Mouse (Mus musculus) midbrain, embryonic 10.5 days (tissue): ENCODE results near the gene Lbp. TPM values are rescaled to one million over a fixed set of nuclear protein-coding genes. Genes with fewer than 3 reads are reported as not detected.
A peak's percentile ranks its signal among the peaks of the same experiment; 100 is the strongest.

Experiments
- DNase-seq: peaks from one replicate; pipeline ENCODE4 v3.0.0-alpha.2; 2017; ENCODE audit warnings: low spot score
- H3K27ac ChIP-seq: fragments of 300-500 bp; sonication (generic); replicated peaks from 2 replicates; pipeline ENCODE4 v1.5.1; 2016; ENCODE audit warnings: mild to moderate bottlenecking
- H3K27me3 ChIP-seq: fragments of 300-500 bp; sonication (generic); 2 replicates; pipeline ENCODE4 v1.6.1; 2016; ENCODE audit warnings: low read depth, mild to moderate bottlenecking; ENCODE audit not compliant: poor library complexity, severe bottlenecking
- H3K36me3 ChIP-seq: fragments of 300-500 bp; sonication (generic); 2 replicates; pipeline ENCODE4 v1.6.1; 2016; ENCODE audit warnings: mild to moderate bottlenecking, moderate library complexity
- H3K4me1 ChIP-seq: fragments of 300-500 bp; sonication (generic); 2 replicates; pipeline ENCODE4 v1.6.1; 2016
- H3K4me3 ChIP-seq: fragments of 300-500 bp; sonication (generic); 2 replicates; pipeline ENCODE4 v1.5.1; 2016; ENCODE audit warnings: mild to moderate bottlenecking, moderate library complexity
- H3K9me3 ChIP-seq: fragments of 300-500 bp; sonication (generic); replicated peaks from 2 replicates; pipeline ENCODE4 v1.6.1; 2016; ENCODE audit warnings: mild to moderate bottlenecking
- WGBS: fragments of 180-500 bp; shearing (Covaris S2); methylation state at CpG from one replicate; pipeline ENCODE4 v1.1.7; 2016; 5-methylcytosine and 5-hydroxymethylcytosine counted together
- polyA plus RNA-seq: library from polyadenylated mRNA; unstranded; fragments of >200 nt; fragmentation: Nextera tagmentation; extraction: Ambion mirVana; gene quantifications from 2 replicates; pipeline ENCODE4 v1.2.1, GENCODE M21; 2016

Lbp gene
- polyA plus RNA-seq, 1 experiment from 2014 or later, result 2.0 TPM

- Histone ChIP-seq H3K4me3 (no peak overlapping the region), H3K9me3 (no peaks in the 10 kb centered on the region), H3K27me3 (peaks cover 22% of the 10 kb centered on the region), H3K4me1 (peaks cover 9% of the 10 kb centered on the region), H3K27ac (0 out of 2 replicates have a peak overlapping the region, but pooled peaks have one; percentile 11), H3K36me3 (no peaks in the 10 kb centered on the region)
- no peak for DNase-seq
- WGBS, result 5% methylated on average over 5 of the region's 5 CpGs
Measured at GRCm38 (mm10) chr2:158370173-158370550, 63.9 kb downstream of the Lbp start.

GRCm38 (mm10) chr2:158373061-158373460 is 66.8 kb downstream of the Lbp start:
- Histone ChIP-seq H3K4me1 (peaks cover 21% of the 10 kb centered on the region), H3K4me3 (no peak overlapping the region), H3K36me3 (no peaks in the 10 kb centered on the region), H3K27ac (no peak overlapping the region), H3K9me3 (no peaks in the 10 kb centered on the region), H3K27me3 (peaks cover 41% of the 10 kb centered on the region)
- 87% methylated on average over 5 of the region's 5 CpGs for WGBS
- no peak for DNase-seq

GRCm38 (mm10) chr2:158373516-158373915 is 67.2 kb downstream of the Lbp start:
- DNase-seq, result no peak
- WGBS, result 63% methylated on average over 7 of the region's 7 CpGs
- Histone ChIP-seq H3K36me3 (no peaks in the 10 kb centered on the region), H3K4me1 (peaks cover 21% of the 10 kb centered on the region), H3K4me3 (no peak overlapping the region), H3K9me3 (no peaks in the 10 kb centered on the region), H3K27ac (no peak overlapping the region), H3K27me3 (peaks cover 41% of the 10 kb centered on the region)

- DNase-seq, result peak; percentile 81
- peak within 1 kb of the TSS; percentile 64 for H3K4me3 ChIP-seq
- no peaks in the 10 kb centered on the region for H3K9me3 ChIP-seq
- peaks cover 17% of the 10 kb centered on the region for H3K4me1 ChIP-seq
- H3K27ac ChIP-seq, result peak within 1 kb of the TSS; percentile 61
- no peaks in the 10 kb centered on the region for H3K36me3 ChIP-seq
- 2% methylated on average over 36 of the region's 36 CpGs for WGBS
- peaks cover 41% of the 10 kb centered on the region for H3K27me3 ChIP-seq
Measured at GRCm38 (mm10) chr2:158375443-158376122, 69.3 kb downstream of the Lbp start, which contains the start of gene Snhg11. Snhg11 (plus strand) TSS chr2:158375638.

GRCm38 (mm10) chr2:158376123-158376687 is 69.9 kb downstream of the Lbp start:
- no peaks in the 10 kb centered on the region for H3K9me3 ChIP-seq
- 0 out of 2 replicates have a peak overlapping the region, but pooled peaks have one; percentile 61 for H3K27ac ChIP-seq
- H3K4me1 ChIP-seq, result peaks cover 17% of the 10 kb centered on the region
- peak overlapping the region; percentile 64 for H3K4me3 ChIP-seq
- no peaks in the 10 kb centered on the region for H3K36me3 ChIP-seq
- H3K27me3 ChIP-seq, result peaks cover 41% of the 10 kb centered on the region
- 25% methylated on average over 12 of the region's 12 CpGs for WGBS
- DNase-seq, result no peak

- H3K4me3 ChIP-seq, result no peak overlapping the region; the same call in 1 of the 2 replicates
- H3K4me1 ChIP-seq, result peaks cover 17% of the 10 kb centered on the region
- H3K36me3 ChIP-seq, result no peaks in the 10 kb centered on the region
- 80% methylated on average over 7 of the region's 7 CpGs for WGBS
- peaks cover 41% of the 10 kb centered on the region for H3K27me3 ChIP-seq
- no peaks in the 10 kb centered on the region for H3K9me3 ChIP-seq
- DNase-seq, result no peak
- no peak overlapping the region for H3K27ac ChIP-seq
Measured at GRCm38 (mm10) chr2:158376798-158377197, 70.5 kb downstream of the Lbp start.

- Histone ChIP-seq H3K27ac (no peak overlapping the region), H3K36me3 (no peaks in the 10 kb centered on the region), H3K4me3 (no peak overlapping the region), H3K9me3 (no peaks in the 10 kb centered on the region), H3K4me1 (peaks cover 17% of the 10 kb centered on the region), H3K27me3 (peaks cover 41% of the 10 kb centered on the region)
- WGBS, result 89% methylated on average over 1 of the region's 1 CpGs
- DNase-seq, result no peak
Measured at GRCm38 (mm10) chr2:158377811-158378210, 71.5 kb downstream of the Lbp start.

GRCm38 (mm10) chr2:158379354-158380078 is 73.2 kb downstream of the Lbp start:
- no peaks in the 10 kb centered on the region for H3K9me3 ChIP-seq
- WGBS, result 46% methylated on average over 13 of the region's 13 CpGs
- peak; percentile 59 for DNase-seq
- H3K4me1 ChIP-seq, result peaks cover 17% of the 10 kb centered on the region
- peaks cover 26% of the 10 kb centered on the region for H3K27me3 ChIP-seq
- no peak overlapping the region for H3K4me3 ChIP-seq
- H3K27ac ChIP-seq, result no peak overlapping the region
- H3K36me3 ChIP-seq, result no peaks in the 10 kb centered on the region

Other genes with a start within 250 kb of the Lbp start
- 9.0 and 10.0 TPM in 2 replicates for gene Tgm2, start 160.1 kb upstream of the Lbp start, polyA plus RNA-seq
- gene D630003M21Rik, start 77.3 kb upstream of the Lbp start, polyA plus RNA-seq, result 2.3 and 3.1 TPM in 2 replicates
- gene Bpi, start 48.4 kb upstream of the Lbp start, polyA plus RNA-seq, result not detected in 2 replicates
- 36.4 and 55.1 TPM in 2 replicates for gene Snhg11, start 69.1 kb downstream of the Lbp start, polyA plus RNA-seq
- gene Ralgapb, start 103.4 kb downstream of the Lbp start, polyA plus RNA-seq, result 11.0 and 11.6 TPM in 2 replicates
- gene Adig, start 196.1 kb downstream of the Lbp start, polyA plus RNA-seq, result not detected in 2 replicates
- gene Arhgap40, start 206.3 kb downstream of the Lbp start, polyA plus RNA-seq, result 0.21 and 0.35 TPM in 2 replicates